Mouse (Mus musculus): ENCODE data around the gene Sumf1. TPM values are rescaled to one million over a fixed set of nuclear protein-coding genes. Genes with fewer than 3 reads are reported as not detected.

Sumf1 gene
- total RNA-seq, 2 experiments from 2014 or later, result 13.7 to 14.6 TPM

DNA sequence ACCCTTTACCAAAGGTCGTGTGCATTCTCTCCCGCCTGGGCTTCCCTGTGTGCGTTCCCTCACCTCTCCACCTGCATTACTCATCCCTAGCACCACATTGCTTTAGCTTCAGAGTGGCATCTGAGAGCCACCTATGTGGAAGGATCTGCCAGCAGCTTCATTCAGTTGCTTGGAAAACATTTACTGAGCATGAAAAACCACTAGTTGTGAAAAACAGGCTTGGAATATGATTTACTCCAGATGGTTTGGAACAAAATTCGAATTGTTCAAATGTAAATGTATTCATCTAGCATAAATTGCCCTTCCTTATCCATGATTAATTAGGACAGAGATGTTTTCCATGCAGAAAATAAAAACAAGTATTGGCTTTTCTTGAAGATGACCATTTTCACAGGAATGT, 128.0 kb downstream of the Sumf1 start:
- no peak for DNase-seq (ENCODE audit: extremely low spot score in 1 of 2, low spot score in 2 of 2)
- intact Hi-C loops (cut with DNase I), result loop anchor here (10.0 kb wide), 2 partner anchors 343 to 523 kb away; no protein-coding TSS in a partner anchor

Other genes starting within 250 kb of the Sumf1 start
- 1 to 10 TPM; 6.8 to 7.0 TPM for gene Setmar, start 120.5 kb downstream of the Sumf1 start, total RNA-seq (2021)
- gene Itpr1, start 27.5 kb upstream of the Sumf1 start, total RNA-seq (2021), result 10 to 100 TPM; 88.2 to 89.7 TPM